Comparison of ENCODE assay signal across 17 mouse cellular contexts in genomic region chr1:82373924-82374323, GRCm38 (mm10). TPM values are rescaled to one million over a fixed set of nuclear protein-coding genes. Genes with fewer than 3 reads are reported as not detected.
A peak's percentile ranks its signal among the peaks of the same experiment; 100 is the strongest.
DNase-seq lines count a peak whose midpoint lies in the region; ATAC-seq and TF ChIP-seq lines count a peak whose summit lies in the region.
"Had no signal": no experiment of that assay in that cellular context is flagged by ENCODE, and none has a peak within 500 bp of the region (broad histone marks: within the 10 kb centered on the region; RNA-seq: fewer than 3 reads in every experiment).

No protein-coding gene starts in this region.

- TF ChIP-seq POLR2A in heart, adult 2 months (IDR thresholded peaks at IDR 0.05; ENCODE audit: insufficient read depth, low read depth, low read length): no peak

- H3K9me3 ChIP-seq in heart, embryonic 12.5 days (replicated peaks): no peaks in the 10 kb centered on the region
- H3K9me3 ChIP-seq in limb, embryonic 10.5 days (replicated peaks): no peaks in the 10 kb centered on the region
- H3K9me3 ChIP-seq: embryonic facial prominence, embryonic 12.5 days; G1E; hindbrain, embryonic 13.5 days; limb, embryonic 12.5 days; midbrain, embryonic 12.5 days had no signal

- H3K4me3 ChIP-seq in heart, embryonic 12.5 days: no peak overlapping the region
- H3K4me3 ChIP-seq in heart, adult 2 months: no peak overlapping the region
- H3K4me3 ChIP-seq in limb, embryonic 10.5 days: no peak overlapping the region
- H3K4me3 ChIP-seq: embryonic facial prominence, embryonic 12.5 days; hindbrain, embryonic 13.5 days; limb, embryonic 12.5 days; midbrain, embryonic 12.5 days had no signal

- no peak for DNase-seq in heart, adult 2 months
- peak; percentile 76 for DNase-seq in c-Kit-positive CD71-positive TER-119-negative erythroid progenitor cells, embryonic 14.5 days (ENCODE audit: low read depth)
- no peak for DNase-seq in limb, embryonic 10.5 days (ENCODE audit: low spot score)
- DNase-seq in kidney, adult 9 months: no peak
- no peak for DNase-seq in testis, postnatal 14 days (ENCODE audit: low spot score)
- DNase-seq: cerebellum, adult 8-10 months; gastrocnemius, postnatal 14 days; kidney, adult 2 months; lung, postnatal 14 days; right cerebral cortex, postnatal 25 days had no signal

- no peak for TF ChIP-seq CTCF in heart, adult 2 months (IDR thresholded peaks at IDR 0.05)

- no peak overlapping the region for H3K4me2 ChIP-seq in heart, embryonic 12.5 days
- H3K4me2 ChIP-seq: embryonic facial prominence, embryonic 12.5 days; hindbrain, embryonic 13.5 days; limb, embryonic 12.5 days; midbrain, embryonic 12.5 days had no signal

- H3K36me3 ChIP-seq in heart, embryonic 12.5 days: 0 out of 2 replicates have a peak, but pooled peaks cover 9% of the 10 kb centered on the region
- H3K36me3 ChIP-seq in heart, adult 2 months (ENCODE audit: control insufficient read depth, insufficient read depth, low read length): no peaks in the 10 kb centered on the region; the same call in 1 of the 2 replicates
- no peaks in the 10 kb centered on the region for H3K36me3 ChIP-seq in limb, embryonic 10.5 days
- H3K36me3 ChIP-seq: embryonic facial prominence, embryonic 12.5 days; hindbrain, embryonic 13.5 days; limb, embryonic 12.5 days; midbrain, embryonic 12.5 days had no signal

- 0 out of 2 replicates have a peak, but pooled peaks cover 6% of the 10 kb centered on the region for H3K4me1 ChIP-seq in heart, embryonic 12.5 days (replicated peaks)
- 0 out of 2 replicates have a peak, but pooled peaks cover 2% of the 10 kb centered on the region for H3K4me1 ChIP-seq in heart, adult 2 months (ENCODE audit: control insufficient read depth, insufficient read depth, low read length)
- peaks cover 9% of the 10 kb centered on the region for H3K4me1 ChIP-seq in limb, embryonic 10.5 days
- H3K4me1 ChIP-seq: hindbrain, embryonic 13.5 days had no signal

- H3K27ac ChIP-seq in heart, embryonic 12.5 days (ENCODE audit: poor library complexity, severe bottlenecking): peak overlapping the region; percentile 47
- no peak overlapping the region for H3K27ac ChIP-seq in heart, adult 2 months
- H3K27ac ChIP-seq in limb, embryonic 10.5 days: 0 out of 2 replicates have a peak overlapping the region, but pooled peaks have one; percentile 36
- H3K27ac ChIP-seq: hindbrain, embryonic 13.5 days; midbrain, embryonic 12.5 days had no signal

- peak; percentile 87 for ATAC-seq in heart, embryonic 12.5 days (ENCODE audit: insufficient number of reproducible peaks, low FRiP score)
- ATAC-seq in megakaryocyte-erythroid progenitor cell, adult 5-6 weeks (replicated peaks; ENCODE audit: low FRiP score, low TSS enrichment, poor library complexity, severe bottlenecking): peak; percentile 89

- WGBS in heart, embryonic 12.5 days: 71% methylated on average over 8 of the region's 8 CpGs
- 87% methylated on average over 8 of the region's 8 CpGs for WGBS in heart, adult 2 months
- 95% methylated on average over 8 of the region's 8 CpGs for WGBS in limb, embryonic 10.5 days

- no peaks in the 10 kb centered on the region for H3K79me2 ChIP-seq in heart, adult 2 months (replicated peaks; ENCODE audit: control insufficient read depth, insufficient read depth, low read length)

- peaks cover 33% of the 10 kb centered on the region for H3K27me3 ChIP-seq in heart, embryonic 12.5 days (replicated peaks)
- H3K27me3 ChIP-seq in heart, adult 2 months (ENCODE audit: control insufficient read depth, insufficient read depth, low read length): no peaks in the 10 kb centered on the region
- H3K27me3 ChIP-seq in limb, embryonic 10.5 days (ENCODE audit: low read depth, poor library complexity, severe bottlenecking): no peaks in the 10 kb centered on the region
- H3K27me3 ChIP-seq: embryonic facial prominence, embryonic 12.5 days; hindbrain, embryonic 13.5 days; limb, embryonic 12.5 days; midbrain, embryonic 12.5 days had no signal

- no peak for TF ChIP-seq EP300 in heart, adult 2 months (IDR thresholded peaks at IDR 0.05; ENCODE audit: insufficient read depth, low read depth, low read length)

- intact Hi-C loops in heart, adult 2 months (cut with DNase I): no loop called here

- H3K9ac ChIP-seq in heart, embryonic 12.5 days: no peak overlapping the region
- H3K9ac ChIP-seq in heart, adult 2 months (ENCODE audit: low read depth, low read length): no peak overlapping the region
- H3K9ac ChIP-seq: embryonic facial prominence, embryonic 12.5 days; hindbrain, embryonic 13.5 days; limb, embryonic 12.5 days; midbrain, embryonic 12.5 days had no signal

RNA-seq across cellular contexts. Expression of gene Rhbdd1, which starts 57.7 kb away (rescaled TPM):
- polyA plus RNA-seq in heart, embryonic 12.5 days (2016; fragmentation: Nextera tagmentation; extraction: Ambion mirVana): 11.5 and 11.9 TPM in 2 replicates
- total RNA-seq in heart, adult 2 months (2021): 10 to 100 TPM; 11.2 to 11.3 TPM
- polyA plus RNA-seq in heart, adult 2 months (2012; rRNA removed): 10.7 and 14.0 TPM in 2 replicates
- polyA plus RNA-seq in limb, embryonic 10.5 days (2016; fragmentation: Nextera tagmentation; extraction: Ambion mirVana): 8.4 and 9.1 TPM in 2 replicates
- total RNA-seq in megakaryocyte-erythroid progenitor cell, adult 5-6 weeks (2014; fragmentation: Nextera tagmentation): 7.7 and 10.8 TPM in 2 replicates
- total RNA-seq in megakaryocyte-erythroid progenitor cell, adult 5-6 weeks (2017): 7.6 and 11.2 TPM in 2 replicates
